Mouse (Mus musculus) stomach, postnatal 0 days (tissue): ENCODE data around the gene Agpat2.

Experiments
- CTCF ChIP-seq: IDR thresholded peaks from 2 replicates; pipeline ENCODE4 v1.5.1; 2016; ENCODE audit warnings: antibody characterized with exemption, low read depth, mild to moderate bottlenecking, moderate library complexity
- EP300 ChIP-seq: optimal IDR thresholded peaks from 2 replicates; pipeline ENCODE3; 2016; ENCODE audit warnings: antibody characterized with exemption

GRCm38 (mm10) chr2:26628792-26629437 lies 24.7 kb upstream of the Agpat2 start:
- TF ChIP-seq EP300 (no peak), CTCF (no peak)
